Mouse (Mus musculus) limb, embryonic 10.5 days (tissue): Measurements from ENCODE around the gene Map2k6. TPM values are rescaled to one million over a fixed set of nuclear protein-coding genes. Genes with fewer than 3 reads are reported as not detected.

Experiments used
- DNase-seq: peaks from one replicate; pipeline ENCODE4 v3.0.0-alpha.2; 2017; ENCODE audit warnings: low spot score
- H3K27ac ChIP-seq: fragments of 300-500 bp; sonication (generic); 2 replicates; pipeline ENCODE4 v1.5.1; 2016; ENCODE audit warnings: mild to moderate bottlenecking
- H3K27me3 ChIP-seq: fragments of 300-500 bp; sonication (generic); 2 replicates; pipeline ENCODE4 v1.6.1; 2016; ENCODE audit warnings: low read depth, mild to moderate bottlenecking; ENCODE audit not compliant: poor library complexity, severe bottlenecking
- H3K36me3 ChIP-seq: fragments of 300-500 bp; sonication (generic); 2 replicates; pipeline ENCODE4 v1.6.1; 2016; ENCODE audit warnings: mild to moderate bottlenecking, moderate library complexity
- H3K4me1 ChIP-seq: fragments of 300-500 bp; sonication (generic); 2 replicates; pipeline ENCODE4 v1.6.1; 2016
- H3K4me3 ChIP-seq: fragments of 300-500 bp; sonication (generic); 2 replicates; pipeline ENCODE4 v1.5.1; 2016; ENCODE audit warnings: mild to moderate bottlenecking, moderate library complexity
- H3K9me3 ChIP-seq: fragments of 300-500 bp; sonication (generic); replicated peaks from 2 replicates; pipeline ENCODE4 v1.6.1; 2016; ENCODE audit warnings: mild to moderate bottlenecking
- WGBS: fragments of 180-500 bp; shearing (Covaris S2); methylation state at CpG from one replicate; pipeline ENCODE4 v1.1.7; 2016; 5-methylcytosine and 5-hydroxymethylcytosine counted together
- polyA plus RNA-seq: library from polyadenylated mRNA; unstranded; fragments of >200 nt; fragmentation: Nextera tagmentation; extraction: Ambion mirVana; gene quantifications from 2 replicates; pipeline ENCODE4 v1.2.1, GENCODE M21; 2016

Map2k6 gene
- polyA plus RNA-seq, 1 experiment from 2014 or later: 49.1 TPM

DNA sequence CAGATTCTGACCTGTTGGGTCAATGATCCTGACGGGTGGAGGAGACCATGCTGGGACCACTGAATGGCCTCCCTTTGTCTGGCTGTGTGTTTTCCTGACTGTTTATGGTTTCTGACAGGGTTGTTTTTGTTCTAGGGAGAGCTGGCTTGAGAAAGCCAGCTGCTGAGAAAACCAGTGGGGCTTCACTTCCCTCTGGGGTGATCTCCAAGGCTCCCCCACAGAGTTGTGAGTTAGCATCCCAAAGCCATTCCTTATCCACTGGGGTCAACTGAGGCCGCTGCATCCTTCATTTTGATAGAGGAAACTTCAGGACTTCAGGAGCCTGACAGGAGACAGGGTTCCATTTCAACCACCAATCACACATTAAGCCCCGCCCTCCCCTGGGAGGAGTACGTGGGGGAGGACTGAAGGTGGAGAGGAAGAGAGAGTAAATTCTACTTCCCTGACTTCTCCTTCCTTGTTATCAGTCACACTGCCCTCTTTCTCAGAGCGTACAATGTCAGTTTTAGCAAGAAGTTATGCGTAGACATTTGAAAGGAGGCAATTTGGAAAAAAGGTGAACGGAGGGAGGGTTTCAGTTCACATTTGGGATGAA lies 49.3 kb downstream of the Map2k6 start:
- Histone ChIP-seq H3K4me3 (peak overlapping the region; percentile 45), H3K36me3 (peaks cover 4% of the 10 kb centered on the region; the same call in 1 of the 2 replicates), H3K9me3 (no peaks in the 10 kb centered on the region), H3K27me3 (no peaks in the 10 kb centered on the region), H3K4me1 (peaks cover 39% of the 10 kb centered on the region), H3K27ac (peak overlapping the region; percentile 66)
- DNase-seq: peak; percentile 54
- WGBS: 5% methylated on average over 7 of the region's 7 CpGs

GRCm38 (mm10) chr11:110448726-110449161 lies 49.8 kb downstream of the Map2k6 start:
- DNase-seq: peak; percentile 43
- H3K4me3 ChIP-seq: peak overlapping the region; percentile 45
- peaks cover 41% of the 10 kb centered on the region for H3K4me1 ChIP-seq
- no peaks in the 10 kb centered on the region for H3K9me3 ChIP-seq
- WGBS: 2% methylated on average over 12 of the region's 12 CpGs
- H3K27me3 ChIP-seq: no peaks in the 10 kb centered on the region
- H3K36me3 ChIP-seq: peaks cover 9% of the 10 kb centered on the region; the same call in 1 of the 2 replicates
- peak overlapping the region; percentile 66 for H3K27ac ChIP-seq

GRCm38 (mm10) chr11:110449183-110449582 lies 50.3 kb downstream of the Map2k6 start:
- peak; percentile 53 for DNase-seq

GRCm38 (mm10) chr11:110450091-110450757 lies 51.3 kb downstream of the Map2k6 start:
- DNase-seq: no peak
- Histone ChIP-seq H3K27ac (0 out of 2 replicates have a peak overlapping the region, but pooled peaks have one; percentile 66), H3K27me3 (no peaks in the 10 kb centered on the region), H3K36me3 (peaks cover 6% of the 10 kb centered on the region; the same call in 1 of the 2 replicates), H3K9me3 (no peaks in the 10 kb centered on the region), H3K4me1 (peaks cover 45% of the 10 kb centered on the region), H3K4me3 (no peak overlapping the region)
- WGBS: 81% methylated on average over 15 of the region's 15 CpGs

More at GRCm38 (mm10) chr11:110449183-110449582, 50.3 kb downstream of the Map2k6 start:
- peaks cover 9% of the 10 kb centered on the region; the same call in 1 of the 2 replicates for H3K36me3 ChIP-seq
- H3K4me1 ChIP-seq: peaks cover 41% of the 10 kb centered on the region
- peak overlapping the region; percentile 45 for H3K4me3 ChIP-seq
- H3K9me3 ChIP-seq: no peaks in the 10 kb centered on the region
- H3K27me3 ChIP-seq: no peaks in the 10 kb centered on the region
- WGBS: 11% methylated on average over 11 of the region's 11 CpGs
- peak overlapping the region; percentile 66 for H3K27ac ChIP-seq

DNA sequence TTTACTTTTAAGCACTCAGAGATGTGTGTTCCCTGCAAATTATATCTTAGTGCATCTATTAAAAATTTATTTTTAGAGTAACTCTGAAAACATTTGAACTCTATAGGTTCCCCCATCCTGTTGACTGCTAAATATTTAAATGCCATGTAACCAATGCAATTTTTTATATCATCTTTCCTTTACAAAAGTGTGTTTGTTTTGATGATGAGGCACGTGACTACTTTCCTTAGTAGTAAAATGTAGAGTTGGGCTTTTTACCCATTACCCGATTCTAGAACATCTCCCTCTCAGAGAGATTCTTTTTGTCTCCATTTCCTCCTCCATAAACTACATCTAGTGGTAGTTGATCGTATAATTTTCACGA lies 51.8 kb downstream of the Map2k6 start:
- H3K9me3 ChIP-seq: no peaks in the 10 kb centered on the region
- no peak overlapping the region for H3K4me3 ChIP-seq
- no peak overlapping the region for H3K27ac ChIP-seq
- no peaks in the 10 kb centered on the region for H3K27me3 ChIP-seq
- 96% methylated on average over 4 of the region's 4 CpGs for WGBS
- H3K36me3 ChIP-seq: 0 out of 2 replicates have a peak, but pooled peaks cover 6% of the 10 kb centered on the region
- peaks cover 48% of the 10 kb centered on the region for H3K4me1 ChIP-seq
- no peak for DNase-seq

GRCm38 (mm10) chr11:110451590-110451989 lies 52.7 kb downstream of the Map2k6 start:
- Histone ChIP-seq H3K27me3 (no peaks in the 10 kb centered on the region), H3K27ac (no peak overlapping the region), H3K4me1 (peaks cover 53% of the 10 kb centered on the region), H3K36me3 (0 out of 2 replicates have a peak, but pooled peaks cover 6% of the 10 kb centered on the region), H3K4me3 (no peak overlapping the region), H3K9me3 (no peaks in the 10 kb centered on the region)
- no peak for DNase-seq
- WGBS: 86% methylated on average over 7 of the region's 7 CpGs

GRCm38 (mm10) chr11:110453445-110454154 lies 54.7 kb downstream of the Map2k6 start:
- Histone ChIP-seq H3K36me3 (0 out of 2 replicates have a peak, but pooled peaks cover 6% of the 10 kb centered on the region), H3K27me3 (no peaks in the 10 kb centered on the region), H3K9me3 (no peaks in the 10 kb centered on the region), H3K27ac (no peak overlapping the region), H3K4me1 (peaks cover 38% of the 10 kb centered on the region), H3K4me3 (no peak overlapping the region)
- 98% methylated on average over 5 of the region's 5 CpGs for WGBS
- DNase-seq: no peak

GRCm38 (mm10) chr11:110457441-110457912 lies 58.6 kb downstream of the Map2k6 start:
- no peak for DNase-seq
- Histone ChIP-seq H3K9me3 (no peaks in the 10 kb centered on the region), H3K36me3 (0 out of 2 replicates have a peak, but pooled peaks cover 6% of the 10 kb centered on the region), H3K4me3 (no peak overlapping the region), H3K4me1 (peaks cover 19% of the 10 kb centered on the region), H3K27ac (no peak overlapping the region), H3K27me3 (no peaks in the 10 kb centered on the region)
- WGBS: 84% methylated on average over 7 of the region's 7 CpGs

- Histone ChIP-seq H3K9me3 (no peaks in the 10 kb centered on the region), H3K27ac (no peak overlapping the region), H3K36me3 (no peaks in the 10 kb centered on the region), H3K4me3 (no peak overlapping the region), H3K4me1 (peaks cover 17% of the 10 kb centered on the region), H3K27me3 (no peaks in the 10 kb centered on the region)
- WGBS: 57% methylated on average over 2 of the region's 2 CpGs
- no peak for DNase-seq
Measured at GRCm38 (mm10) chr11:110460480-110460879, 61.6 kb downstream of the Map2k6 start.

GRCm38 (mm10) chr11:110461560-110462331 lies 62.8 kb downstream of the Map2k6 start:
- 94% methylated on average over 17 of the region's 17 CpGs for WGBS
- DNase-seq: no peak
- H3K27me3 ChIP-seq: no peaks in the 10 kb centered on the region
- H3K4me3 ChIP-seq: no peak overlapping the region
- H3K27ac ChIP-seq: no peak overlapping the region
- no peaks in the 10 kb centered on the region for H3K36me3 ChIP-seq
- no peaks in the 10 kb centered on the region for H3K9me3 ChIP-seq
- peaks cover 10% of the 10 kb centered on the region for H3K4me1 ChIP-seq

GRCm38 (mm10) chr11:110462975-110463578 lies 64.2 kb downstream of the Map2k6 start:
- Histone ChIP-seq H3K4me1 (peaks cover 10% of the 10 kb centered on the region), H3K36me3 (no peaks in the 10 kb centered on the region), H3K9me3 (no peaks in the 10 kb centered on the region), H3K27me3 (no peaks in the 10 kb centered on the region), H3K27ac (no peak overlapping the region), H3K4me3 (no peak overlapping the region)
- WGBS: 87% methylated on average over 8 of the region's 8 CpGs
- no peak for DNase-seq

DNA sequence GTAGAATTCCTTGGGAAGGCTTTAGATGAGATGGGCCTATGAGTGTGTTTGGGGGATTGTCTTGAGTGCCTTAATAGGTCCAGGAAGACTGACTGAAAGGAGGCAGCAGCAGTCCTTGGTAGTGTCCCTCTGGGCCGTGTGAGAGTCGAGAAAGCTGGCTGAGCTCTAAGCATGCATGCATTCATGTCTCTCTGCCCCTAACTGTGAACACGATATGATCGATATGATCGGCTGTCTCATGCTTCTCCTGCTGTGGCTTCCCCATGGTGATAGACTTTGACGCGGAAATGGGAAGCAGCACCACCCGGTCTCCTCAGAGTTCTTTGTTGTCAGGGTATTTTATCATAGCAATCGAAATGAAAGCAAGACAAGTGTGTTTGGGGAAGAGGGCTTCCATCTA lies 64.9 kb downstream of the Map2k6 start:
- Histone ChIP-seq H3K27ac (no peak overlapping the region), H3K9me3 (no peaks in the 10 kb centered on the region), H3K4me3 (no peak overlapping the region), H3K4me1 (peaks cover 10% of the 10 kb centered on the region), H3K27me3 (no peaks in the 10 kb centered on the region), H3K36me3 (no peaks in the 10 kb centered on the region)
- WGBS: 85% methylated on average over 9 of the region's 9 CpGs
- no peak for DNase-seq
